Mouse (Mus musculus): ENCODE data around the gene Tas2r109. TPM values are rescaled to one million over a fixed set of nuclear protein-coding genes. Genes with fewer than 3 reads are reported as not detected.
"Not testable (repeated sequence)": the region's sequence is repeated elsewhere in the genome, so short reads cannot be mapped to it uniquely, and the experiment has no call there.

Gene Tas2r109
- polyA plus RNA-seq (2012): not detected in 2 replicates

GRCm38 (mm10) chr6:132980865-132981264 lies at the start of gene Tas2r109:
Gene Tas2r109 (minus strand): TSS chr6:132980965.
- TF ChIP-seq GATA1 (IDR thresholded peaks at IDR 0.05; ENCODE audit: low read length) (no peak), TAL1 (IDR thresholded peaks at IDR 0.05; ENCODE audit: low read length) (no peak)
- H3K27me3 ChIP-seq (ENCODE audit: control insufficient read depth): no peaks in the 10 kb centered on the region
- no peak within 1 kb of the TSS for H3K4me3 ChIP-seq (replicated peaks)
- no peaks in the 10 kb centered on the region for H3K36me3 ChIP-seq (ENCODE audit: control insufficient read depth)
- H3K4me1 ChIP-seq (ENCODE audit: control insufficient read depth): no peaks in the 10 kb centered on the region
- H3K9me3 ChIP-seq (ENCODE audit: control insufficient read depth, low read length): no peaks in the 10 kb centered on the region; the same call in 1 of the 2 replicates

GRCm38 (mm10) chr6:132957819-132958218 lies 22.9 kb downstream of the Tas2r109 start, which contains the start of gene Tas2r131:
Gene Tas2r131 (minus strand): TSS chr6:132957919.
- Histone ChIP-seq H3K4me1 (ENCODE audit: control insufficient read depth) (no peaks in the 10 kb centered on the region), H3K4me3 (replicated peaks) (no peak within 1 kb of the TSS), H3K27me3 (ENCODE audit: control insufficient read depth) (no peaks in the 10 kb centered on the region), H3K36me3 (ENCODE audit: control insufficient read depth) (no peaks in the 10 kb centered on the region), H3K9me3 (ENCODE audit: control insufficient read depth, low read length) (no peaks in the 10 kb centered on the region)
- no peak for TF ChIP-seq TAL1 (IDR thresholded peaks at IDR 0.05; ENCODE audit: low read length)
- TF ChIP-seq GATA1 (IDR thresholded peaks at IDR 0.05; ENCODE audit: low read length): no peak

- no peak within 1 kb of the TSS for H3K4me3 ChIP-seq (replicated peaks)
- H3K36me3 ChIP-seq (ENCODE audit: control insufficient read depth): no peaks in the 10 kb centered on the region
- TF ChIP-seq GATA1 (IDR thresholded peaks at IDR 0.05; ENCODE audit: low read length) (no peak), TAL1 (IDR thresholded peaks at IDR 0.05; ENCODE audit: low read length) (no peak)
- H3K9me3 ChIP-seq (ENCODE audit: control insufficient read depth, low read length): peaks cover 3% of the 10 kb centered on the region
- H3K4me1 ChIP-seq (ENCODE audit: control insufficient read depth): no peaks in the 10 kb centered on the region
- H3K27me3 ChIP-seq (ENCODE audit: control insufficient read depth): no peaks in the 10 kb centered on the region
Observed at GRCm38 (mm10) chr6:132950802-132951201, 30.0 kb downstream of the Tas2r109 start, which contains the start of gene Tas2r129. Gene Tas2r129 (plus strand): TSS chr6:132951102.

- not testable (repeated sequence) for H3K4me1 ChIP-seq (ENCODE audit: control insufficient read depth); H3K36me3 ChIP-seq (ENCODE audit: control insufficient read depth); H3K27me3 ChIP-seq (ENCODE audit: control insufficient read depth); H3K4me3 ChIP-seq (replicated peaks); H3K9me3 ChIP-seq (ENCODE audit: control insufficient read depth, low read length)
Observed at GRCm38 (mm10) chr6:132941376-132941775, 39.4 kb downstream of the Tas2r109 start.

Other genes starting within 250 kb of the Tas2r109 start
- not detected in 2 replicates for gene Tas2r115, start 242.9 kb downstream of the Tas2r109 start, polyA plus RNA-seq (2012)
- gene Tas2r124, start 226.2 kb downstream of the Tas2r109 start, polyA plus RNA-seq (2012): not detected in 2 replicates
- not detected in 2 replicates for gene Tas2r102, start 218.8 kb downstream of the Tas2r109 start, polyA plus RNA-seq (2012)
- not detected in 2 replicates for gene Tas2r136, start 202.8 kb downstream of the Tas2r109 start, polyA plus RNA-seq (2012)
- not detected in 2 replicates for gene Tas2r117, start 178.1 kb downstream of the Tas2r109 start, polyA plus RNA-seq (2012)
- gene Tas2r123, start 133.8 kb downstream of the Tas2r109 start, polyA plus RNA-seq (2012): not detected in 2 replicates
- gene Tas2r116, start 125.5 kb downstream of the Tas2r109 start, polyA plus RNA-seq (2012): not detected in 2 replicates
- gene Tas2r110, start 113.0 kb downstream of the Tas2r109 start, polyA plus RNA-seq (2012): not detected in 2 replicates
- gene Tas2r113, start 88.0 kb downstream of the Tas2r109 start, polyA plus RNA-seq (2012): not detected in 2 replicates
- gene Tas2r125, start 71.3 kb downstream of the Tas2r109 start, polyA plus RNA-seq (2012): not detected in 2 replicates
- gene Tas2r129, start 29.9 kb downstream of the Tas2r109 start, polyA plus RNA-seq (2012): not detected in 2 replicates
- not detected in 2 replicates for gene Tas2r131, start 23.0 kb downstream of the Tas2r109 start, polyA plus RNA-seq (2012)
- not detected in 2 replicates for gene Tas2r103, start 56.1 kb upstream of the Tas2r109 start, polyA plus RNA-seq (2012)
- gene Tas2r140, start 74.9 kb upstream of the Tas2r109 start, polyA plus RNA-seq (2012): not detected in 2 replicates
- 0.34 and 0.82 TPM in 2 replicates for gene Smim10l1, start 123.9 kb upstream of the Tas2r109 start, polyA plus RNA-seq (2012)

All from erythroblast, embryonic 14.5 days (primary cell).